Mouse (Mus musculus) liver, postnatal 0 days (tissue): ENCODE results near the gene I0C0044D17Rik. TPM values are rescaled to one million over a fixed set of nuclear protein-coding genes. Genes with fewer than 3 reads are reported as not detected.

Experiments
- ATAC-seq: fragments of 200-750 bp; cut with Nextera tagmentation; 2 replicates; pipeline ENCODE4 v1.8.0; 2017; ENCODE audit warnings: mild to moderate bottlenecking, moderate library complexity
- DNase-seq: peaks from one replicate; pipeline ENCODE4 v3.0.0-alpha.2; 2016
- H3K27ac ChIP-seq: fragments of 300-500 bp; sonication (generic); 2 replicates; pipeline ENCODE4 v1.5.1; 2014; ENCODE audit warnings: antibody characterized with exemption, moderate library complexity, mild to moderate bottlenecking, low read depth
- H3K27me3 ChIP-seq: fragments of 300-500 bp; sonication (generic); 2 replicates; pipeline ENCODE4 v1.6.1; 2014; ENCODE audit warnings: low read length, control low read depth, mixed read lengths; ENCODE audit not compliant: insufficient read depth
- H3K36me3 ChIP-seq: fragments of 300-500 bp; sonication (generic); replicated peaks from 2 replicates; pipeline ENCODE4 v1.6.1; 2014; ENCODE audit warnings: mild to moderate bottlenecking, control low read depth, low read length, moderate library complexity, mixed read lengths; ENCODE audit not compliant: insufficient read depth
- H3K4me1 ChIP-seq: fragments of 300-500 bp; sonication (generic); 2 replicates; pipeline ENCODE4 v1.6.1; 2014; ENCODE audit warnings: antibody characterized with exemption, mild to moderate bottlenecking, control low read depth; ENCODE audit not compliant: insufficient read depth
- H3K4me2 ChIP-seq: fragments of 300-500 bp; sonication (generic); 2 replicates; pipeline ENCODE4 v1.6.1; 2014; ENCODE audit warnings: low read depth, mild to moderate bottlenecking, low read length, moderate library complexity, mixed read lengths
- H3K4me3 ChIP-seq: fragments of 300-500 bp; sonication (generic); 2 replicates; pipeline ENCODE4 v1.5.1; 2014; ENCODE audit warnings: low read depth, low read length
- H3K9ac ChIP-seq: fragments of 300-500 bp; sonication (generic); replicated peaks from 2 replicates; pipeline ENCODE4 v1.6.1; 2014; ENCODE audit warnings: mild to moderate bottlenecking, moderate library complexity
- H3K9me3 ChIP-seq: fragments of 300-500 bp; sonication (generic); 2 replicates; pipeline ENCODE4 v1.6.1; 2016; ENCODE audit warnings: mild to moderate bottlenecking, control low read depth, low read length, mixed read lengths
- CTCF ChIP-seq: sonication (generic); IDR thresholded peaks from 2 replicates; pipeline ENCODE4 v1.5.1; 2016; ENCODE audit warnings: antibody characterized with exemption, low read depth
- EP300 ChIP-seq: IDR thresholded peaks from 2 replicates; pipeline ENCODE4 v1.6.1; 2016; ENCODE audit warnings: antibody characterized with exemption, low read depth, mild to moderate bottlenecking
- WGBS: fragments of 180-500 bp; shearing (Covaris S2); extraction: QIAGEN DNeasy Blood & Tissue Kit; methylation state at CpG from one replicate; pipeline ENCODE4 v1.1.7; 2014; ENCODE audit not compliant: insufficient replicate concordance; 5-methylcytosine and 5-hydroxymethylcytosine counted together
- polyA plus RNA-seq: library from polyadenylated mRNA; unstranded; fragments of >200 nt; fragmentation: Nextera tagmentation; extraction: Ambion mirVana; gene quantifications from 2 replicates; pipeline ENCODE4 v1.2.1, GENCODE M21; 2015

The I0C0044D17Rik gene
- polyA plus RNA-seq, 1 experiment from 2014 or later: not detected

DNA sequence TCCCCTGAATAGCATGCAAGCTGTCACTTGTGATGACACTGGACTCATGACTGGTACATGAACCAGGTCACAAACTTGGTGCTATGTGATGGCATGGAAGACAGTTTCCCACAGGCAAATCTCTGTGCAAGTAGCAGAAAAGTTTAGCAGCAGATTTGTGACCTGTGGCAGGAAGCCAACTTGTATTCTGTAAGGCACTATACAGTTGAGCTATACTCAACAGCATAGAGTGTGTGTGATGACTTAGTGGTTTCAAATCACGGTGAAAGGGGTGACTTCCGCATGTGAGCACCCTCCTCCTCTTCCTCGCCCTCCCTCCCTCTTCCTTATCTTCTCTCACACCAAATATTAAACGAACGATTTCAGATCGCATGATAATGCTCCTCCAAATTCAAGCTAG lies 46.2 kb downstream of the I0C0044D17Rik start:
- 57% methylated on average over 6 of the region's 6 CpGs for WGBS
- ATAC-seq (no peak), DNase-seq (no peak)
- H3K27ac ChIP-seq: no peak overlapping the region
- H3K36me3 ChIP-seq: no peaks in the 10 kb centered on the region
- no peak overlapping the region for H3K9ac ChIP-seq
- no peaks in the 10 kb centered on the region for H3K4me1 ChIP-seq
- no peak for TF ChIP-seq EP300
- no peak for TF ChIP-seq CTCF
- no peaks in the 10 kb centered on the region for H3K9me3 ChIP-seq
- H3K27me3 ChIP-seq: no peaks in the 10 kb centered on the region
- no peak overlapping the region for H3K4me3 ChIP-seq
- H3K4me2 ChIP-seq: no peak overlapping the region

DNA sequence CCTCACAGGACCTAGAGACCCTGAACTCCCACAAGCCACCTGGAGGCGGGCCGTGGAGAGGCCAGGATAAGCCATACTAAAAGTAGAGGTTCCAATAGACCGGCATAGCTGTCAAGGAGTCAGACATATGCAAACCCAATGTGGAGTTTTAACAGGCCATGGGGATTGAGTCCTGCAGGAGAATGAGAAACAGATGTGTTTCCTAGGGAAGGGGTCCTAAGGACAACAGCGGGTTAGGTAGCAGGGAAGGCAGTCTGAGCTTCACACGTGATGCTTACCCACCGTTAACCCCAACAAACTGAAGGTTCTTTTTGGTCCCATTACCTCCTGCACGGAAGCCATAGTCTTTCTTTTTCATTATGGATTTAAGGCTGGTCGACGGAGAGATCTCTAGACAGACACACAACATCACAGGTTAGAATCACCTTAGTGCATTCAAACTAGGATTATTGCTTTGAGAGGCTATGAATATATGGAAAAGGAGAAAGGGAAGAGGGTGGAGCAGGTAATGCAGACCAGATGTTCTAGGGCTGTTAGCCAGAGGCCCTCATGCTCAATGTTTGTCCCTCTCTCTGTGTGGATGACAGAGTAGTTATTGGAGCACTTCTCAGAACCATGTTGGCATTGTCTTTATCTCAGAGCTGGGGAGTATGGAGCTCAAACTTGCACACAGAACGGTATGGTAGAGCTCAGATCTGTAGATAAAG lies 46.8 kb downstream of the I0C0044D17Rik start:
- Histone ChIP-seq H3K9ac (no peak overlapping the region), H3K4me1 (no peaks in the 10 kb centered on the region), H3K9me3 (no peaks in the 10 kb centered on the region), H3K27ac (no peak overlapping the region), H3K36me3 (no peaks in the 10 kb centered on the region), H3K27me3 (no peaks in the 10 kb centered on the region), H3K4me2 (no peak overlapping the region), H3K4me3 (no peak overlapping the region)
- TF ChIP-seq CTCF: no peak
- TF ChIP-seq EP300: no peak
- no peak for DNase-seq
- 77% methylated on average over 10 of the region's 10 CpGs for WGBS
- no peak for ATAC-seq

DNA sequence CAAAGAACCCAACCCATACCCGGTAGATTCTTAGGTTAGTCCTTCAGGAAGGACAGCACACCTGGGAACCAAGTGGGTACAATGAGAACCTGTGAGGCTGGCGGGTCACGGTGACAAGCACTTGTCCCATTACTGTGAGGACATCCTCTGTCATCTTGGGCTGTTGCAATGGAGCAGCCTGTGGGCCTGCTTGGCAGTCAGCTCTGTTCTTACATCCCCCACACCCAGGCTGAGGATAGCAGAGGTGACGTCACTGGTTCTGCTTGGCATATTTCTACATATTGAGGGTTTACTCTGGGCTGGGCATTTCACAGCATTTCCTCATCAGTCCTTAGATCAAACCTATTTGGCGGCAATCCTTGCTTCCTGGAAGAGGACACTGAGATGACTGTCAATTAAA lies 49.9 kb downstream of the I0C0044D17Rik start:
- ATAC-seq (no peak), DNase-seq (no peak)
- no peaks in the 10 kb centered on the region for H3K4me1 ChIP-seq
- H3K4me3 ChIP-seq: no peak overlapping the region
- H3K27me3 ChIP-seq: no peaks in the 10 kb centered on the region
- WGBS: 83% methylated on average over 5 of the region's 5 CpGs
- no peak overlapping the region for H3K4me2 ChIP-seq
- H3K9me3 ChIP-seq: no peaks in the 10 kb centered on the region
- no peak overlapping the region for H3K9ac ChIP-seq
- no peaks in the 10 kb centered on the region for H3K36me3 ChIP-seq
- H3K27ac ChIP-seq: no peak overlapping the region
- no peak for TF ChIP-seq CTCF
- TF ChIP-seq EP300: no peak

Other genes with a start within 250 kb of the I0C0044D17Rik start
- not detected in 2 replicates for gene L1td1, start 97.1 kb downstream of the I0C0044D17Rik start, polyA plus RNA-seq
- 0.08 TPM in 2 replicates for gene Kank4, start 6.3 kb downstream of the I0C0044D17Rik start, polyA plus RNA-seq
- 38.6 and 39.3 TPM in 2 replicates for gene Usp1, start 100.0 kb upstream of the I0C0044D17Rik start, polyA plus RNA-seq
- gene Angptl3, start 207.1 kb upstream of the I0C0044D17Rik start, polyA plus RNA-seq: 375 and 438 TPM in 2 replicates